Mouse (Mus musculus): Measurements from ENCODE around the gene Gm42674. TPM values are rescaled to one million over a fixed set of nuclear protein-coding genes. Genes with fewer than 3 reads are reported as not detected.

Gm42674 gene
- polyA plus RNA-seq, 1 experiment from 2014 or later: not detected

- TF ChIP-seq CTCF (IDR thresholded peaks at IDR 0.05; ENCODE audit: low read depth) (peak; percentile 90), EP300 (IDR thresholded peaks at IDR 0.05; ENCODE audit: low read depth) (no peak)
- peak; percentile 57 for DNase-seq
- WGBS (ENCODE audit: insufficient replicate concordance): 27% methylated on average over 5 of the region's 5 CpGs
Observed at GRCm38 (mm10) chr3:90585595-90585994, 16.1 kb upstream of the Gm42674 start.

DNA sequence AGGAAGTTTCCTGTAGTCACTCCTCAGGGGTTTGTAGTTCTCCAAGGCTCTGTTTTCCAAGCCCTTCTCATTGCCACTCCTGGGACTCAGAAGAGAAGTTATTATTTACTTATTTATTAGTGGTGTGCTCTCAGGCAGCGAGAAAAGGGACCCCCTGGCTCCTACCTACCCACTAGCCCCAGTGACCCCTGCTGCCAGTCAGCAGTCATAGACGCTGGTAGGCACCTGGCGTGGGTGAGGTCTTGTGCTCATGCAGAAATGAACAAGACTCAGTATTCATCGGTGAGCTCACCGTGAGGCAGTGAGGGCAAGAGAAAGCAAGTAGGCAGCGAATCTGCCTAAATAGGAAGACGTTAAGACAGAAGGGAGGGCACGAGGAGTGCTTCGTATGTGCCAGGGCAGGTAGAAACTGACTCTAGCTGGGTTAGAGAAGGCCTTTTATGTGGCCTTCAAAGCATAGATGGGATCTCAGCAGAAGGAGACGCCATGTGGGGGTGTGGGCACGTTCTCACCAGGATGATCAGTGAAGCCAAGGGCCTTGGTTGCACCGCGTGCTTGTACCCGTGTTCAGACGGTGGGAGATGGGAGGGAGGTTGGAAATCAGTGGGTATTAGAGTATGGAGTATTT, 15.6 kb upstream of the Gm42674 start:
- Histone ChIP-seq H3K9ac (replicated peaks) (no peak overlapping the region), H3K4me1 (ENCODE audit: insufficient read depth) (peaks cover 10% of the 10 kb centered on the region; the same call in 1 of the 2 replicates), H3K27ac (ENCODE audit: low read depth) (peak overlapping the region; percentile 70), H3K9me3 (ENCODE audit: low read length) (no peaks in the 10 kb centered on the region), H3K36me3 (replicated peaks; ENCODE audit: insufficient read depth, low read length) (no peaks in the 10 kb centered on the region), H3K4me3 (ENCODE audit: low read depth, low read length) (no peak overlapping the region), H3K4me2 (ENCODE audit: low read depth, low read length) (no peak overlapping the region), H3K27me3 (ENCODE audit: insufficient read depth, low read length) (no peaks in the 10 kb centered on the region)
- no peak for ATAC-seq
- WGBS (ENCODE audit: insufficient replicate concordance): 72% methylated on average over 15 of the region's 15 CpGs
- DNase-seq: no peak
- TF ChIP-seq EP300 (IDR thresholded peaks at IDR 0.05; ENCODE audit: low read depth): no peak
- no peak for TF ChIP-seq CTCF (IDR thresholded peaks at IDR 0.05; ENCODE audit: low read depth)

More at GRCm38 (mm10) chr3:90585595-90585994, 16.1 kb upstream of the Gm42674 start:
- Histone ChIP-seq H3K9me3 (ENCODE audit: low read length) (no peaks in the 10 kb centered on the region), H3K9ac (replicated peaks) (no peak overlapping the region), H3K27me3 (ENCODE audit: insufficient read depth, low read length) (no peaks in the 10 kb centered on the region), H3K36me3 (replicated peaks; ENCODE audit: insufficient read depth, low read length) (no peaks in the 10 kb centered on the region), H3K4me1 (ENCODE audit: insufficient read depth) (peaks cover 10% of the 10 kb centered on the region; the same call in 1 of the 2 replicates), H3K4me2 (ENCODE audit: low read depth, low read length) (no peak overlapping the region), H3K4me3 (ENCODE audit: low read depth, low read length) (no peak overlapping the region), H3K27ac (ENCODE audit: low read depth) (no peak overlapping the region)
- ATAC-seq: 0 out of 2 replicates have a peak, but pooled peaks have one; percentile 28

DNA sequence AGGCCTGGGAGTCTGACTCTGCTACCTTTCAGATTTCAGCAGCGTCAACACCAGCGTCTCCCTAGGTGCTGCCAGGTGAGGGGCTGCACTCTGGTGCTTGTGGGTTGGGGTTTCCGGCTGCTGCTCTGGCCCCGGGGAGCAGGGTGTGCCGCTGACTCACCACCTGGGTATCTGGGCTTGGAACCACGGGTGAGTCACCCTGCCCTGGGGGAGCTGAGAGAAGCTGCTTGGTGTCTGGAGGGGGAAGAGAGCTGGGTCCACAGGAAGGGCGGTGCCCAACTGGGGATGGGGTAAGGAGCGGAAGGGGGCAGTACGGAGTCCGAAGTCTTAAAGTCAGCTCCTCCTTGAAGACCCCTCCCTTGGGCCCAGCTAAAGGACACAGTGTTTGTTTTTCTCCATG, 14.8 kb upstream of the Gm42674 start:
- H3K9ac ChIP-seq (replicated peaks): no peak overlapping the region
- H3K36me3 ChIP-seq (replicated peaks; ENCODE audit: insufficient read depth, low read length): no peaks in the 10 kb centered on the region
- peaks cover 10% of the 10 kb centered on the region; the same call in 1 of the 2 replicates for H3K4me1 ChIP-seq (ENCODE audit: insufficient read depth)
- ATAC-seq: peak; percentile 59
- H3K4me2 ChIP-seq (ENCODE audit: low read depth, low read length): 0 out of 2 replicates have a peak overlapping the region, but pooled peaks have one; percentile 2
- H3K9me3 ChIP-seq (ENCODE audit: low read length): no peaks in the 10 kb centered on the region
- peak; percentile 69 for DNase-seq
- peak overlapping the region; percentile 70 for H3K27ac ChIP-seq (ENCODE audit: low read depth)
- TF ChIP-seq EP300 (IDR thresholded peaks at IDR 0.05; ENCODE audit: low read depth) (no peak), CTCF (IDR thresholded peaks at IDR 0.05; ENCODE audit: low read depth) (peak; percentile 26; the same call in 1 of the 2 replicates)
- 31% methylated on average over 10 of the region's 10 CpGs for WGBS (ENCODE audit: insufficient replicate concordance)
- H3K4me3 ChIP-seq (ENCODE audit: low read depth, low read length): no peak overlapping the region
- no peaks in the 10 kb centered on the region for H3K27me3 ChIP-seq (ENCODE audit: insufficient read depth, low read length)

DNA sequence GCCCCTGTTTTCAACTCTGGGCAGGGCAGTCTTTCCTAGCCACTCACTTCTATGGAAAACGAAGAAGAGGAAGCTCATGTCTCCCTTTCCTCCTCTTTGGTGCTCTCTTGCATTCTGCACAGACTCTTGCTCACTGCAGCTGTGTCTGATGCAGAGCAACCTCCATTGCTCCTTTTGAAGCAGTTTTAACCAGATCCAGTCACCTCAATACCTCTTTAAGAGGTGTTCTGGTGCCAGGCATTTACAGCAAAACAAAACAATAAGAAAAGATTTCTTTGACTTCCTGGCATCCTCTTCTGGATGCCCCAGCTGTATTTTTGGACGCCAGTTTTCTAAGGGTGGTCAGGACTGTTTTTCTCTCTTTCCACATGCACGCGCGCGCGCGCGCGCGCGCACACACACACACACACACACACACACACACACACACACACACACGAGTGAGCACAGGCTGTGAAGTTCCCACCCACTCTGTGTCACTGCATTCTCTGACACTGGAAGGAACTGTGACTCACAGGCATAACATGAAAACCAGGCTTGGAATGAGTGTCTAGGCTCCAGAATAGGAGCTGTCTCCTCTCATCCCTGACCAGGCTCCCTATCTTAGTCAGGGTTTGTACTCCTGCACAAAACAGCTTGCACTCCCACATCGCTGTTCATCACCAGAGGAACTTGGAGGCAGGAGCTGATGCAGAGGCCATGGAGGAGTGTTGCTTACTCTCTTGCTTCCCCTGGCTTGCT, 14.2 kb upstream of the Gm42674 start:
- Histone ChIP-seq H3K36me3 (replicated peaks; ENCODE audit: insufficient read depth, low read length) (no peaks in the 10 kb centered on the region), H3K27ac (ENCODE audit: low read depth) (peak overlapping the region; percentile 70)
- ATAC-seq: no peak

GRCm38 (mm10) chr3:90589390-90589789, 12.3 kb upstream of the Gm42674 start:
- H3K36me3 ChIP-seq (replicated peaks; ENCODE audit: insufficient read depth, low read length): no peaks in the 10 kb centered on the region

More for the DNA sequence above, 14.2 kb upstream of the Gm42674 start:
- Histone ChIP-seq H3K4me2 (ENCODE audit: low read depth, low read length) (0 out of 2 replicates have a peak overlapping the region, but pooled peaks have one; percentile 2), H3K9me3 (ENCODE audit: low read length) (no peaks in the 10 kb centered on the region), H3K4me1 (ENCODE audit: insufficient read depth) (peaks cover 10% of the 10 kb centered on the region; the same call in 1 of the 2 replicates), H3K27me3 (ENCODE audit: insufficient read depth, low read length) (no peaks in the 10 kb centered on the region), H3K9ac (replicated peaks) (no peak overlapping the region), H3K4me3 (ENCODE audit: low read depth, low read length) (no peak overlapping the region)
- TF ChIP-seq CTCF (IDR thresholded peaks at IDR 0.05; ENCODE audit: low read depth) (no peak), EP300 (IDR thresholded peaks at IDR 0.05; ENCODE audit: low read depth) (no peak)
- no peak for DNase-seq
- 74% methylated on average over 14 of the region's 14 CpGs for WGBS (ENCODE audit: insufficient replicate concordance)

GRCm38 (mm10) chr3:90589947-90590346, 11.8 kb upstream of the Gm42674 start, which contains the start of gene S100a2:
S100a2 (plus strand) TSS chr3:90590247.
- Histone ChIP-seq H3K4me3 (ENCODE audit: low read depth, low read length) (no peak within 1 kb of the TSS), H3K9ac (replicated peaks) (no peak within 1 kb of the TSS), H3K27ac (ENCODE audit: low read depth) (peak within 1 kb of the TSS; percentile 67), H3K4me2 (ENCODE audit: low read depth, low read length) (0 out of 2 replicates have a peak within 1 kb of the TSS, but pooled peaks have one; percentile 1), H3K9me3 (ENCODE audit: low read length) (no peaks in the 10 kb centered on the region), H3K4me1 (ENCODE audit: insufficient read depth) (peaks cover 10% of the 10 kb centered on the region; the same call in 1 of the 2 replicates), H3K36me3 (replicated peaks; ENCODE audit: insufficient read depth, low read length) (no peaks in the 10 kb centered on the region), H3K27me3 (ENCODE audit: insufficient read depth, low read length) (no peaks in the 10 kb centered on the region)
- no peak for ATAC-seq
- WGBS (ENCODE audit: insufficient replicate concordance): 75% methylated on average over 8 of the region's 8 CpGs
- TF ChIP-seq EP300 (IDR thresholded peaks at IDR 0.05; ENCODE audit: low read depth) (no peak), CTCF (IDR thresholded peaks at IDR 0.05; ENCODE audit: low read depth) (no peak)
- DNase-seq: no peak

More at GRCm38 (mm10) chr3:90589390-90589789, 12.3 kb upstream of the Gm42674 start:
- ATAC-seq: peak; percentile 64
- Histone ChIP-seq H3K4me1 (ENCODE audit: insufficient read depth) (peaks cover 10% of the 10 kb centered on the region; the same call in 1 of the 2 replicates), H3K9ac (replicated peaks) (no peak overlapping the region), H3K4me2 (ENCODE audit: low read depth, low read length) (0 out of 2 replicates have a peak overlapping the region, but pooled peaks have one; percentile 1), H3K9me3 (ENCODE audit: low read length) (no peaks in the 10 kb centered on the region), H3K27me3 (ENCODE audit: insufficient read depth, low read length) (no peaks in the 10 kb centered on the region), H3K4me3 (ENCODE audit: low read depth, low read length) (no peak overlapping the region), H3K27ac (ENCODE audit: low read depth) (peak overlapping the region; percentile 67)
- 47% methylated on average over 6 of the region's 6 CpGs for WGBS (ENCODE audit: insufficient replicate concordance)
- TF ChIP-seq CTCF (IDR thresholded peaks at IDR 0.05; ENCODE audit: low read depth) (no peak), EP300 (IDR thresholded peaks at IDR 0.05; ENCODE audit: low read depth) (no peak)
- DNase-seq: no peak
